Comparison of ENCODE assay signal across 8 mouse cellular contexts in the genomic region with DNA sequence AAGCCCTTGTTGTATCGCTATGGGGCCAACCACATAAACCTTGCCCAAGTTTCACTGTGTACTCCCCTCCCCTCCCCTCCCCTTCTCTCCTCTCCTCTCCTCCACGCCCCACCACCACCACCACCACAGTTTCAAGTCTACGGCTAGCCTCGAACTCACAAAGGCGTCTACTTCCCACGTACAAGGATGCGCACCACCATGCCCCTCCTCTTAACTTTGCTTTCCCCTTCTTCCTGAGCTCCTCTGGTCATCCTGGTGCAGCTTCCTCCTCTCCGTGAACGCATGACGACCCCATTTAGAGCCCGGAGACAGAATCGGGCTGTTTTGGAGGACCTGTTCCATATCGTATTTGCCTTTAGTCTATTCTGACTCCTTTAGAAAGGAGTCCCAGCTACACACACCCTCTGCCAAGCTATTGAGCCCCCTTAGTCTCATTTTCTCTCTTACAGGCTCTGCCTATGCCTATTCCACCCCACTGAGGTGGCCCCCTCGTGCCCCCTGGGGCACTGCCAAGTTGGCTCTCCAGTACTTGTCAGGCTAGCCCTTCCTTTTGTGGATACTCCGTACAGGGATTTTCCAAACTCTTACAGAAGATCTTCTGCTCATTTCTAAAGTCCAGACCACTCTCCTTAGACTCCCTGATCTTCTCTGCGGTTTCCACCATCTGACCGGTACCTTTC. TPM values are rescaled to one million over a fixed set of nuclear protein-coding genes. Genes with fewer than 3 reads are reported as not detected.
DNase-seq lines count a peak whose midpoint lies in the region; ATAC-seq and TF ChIP-seq lines count a peak whose summit lies in the region.

No protein-coding gene starts in this region.

- peak overlapping the region; percentile 59; the same call in 1 of the 2 replicates for H3K4me3 ChIP-seq in lung, postnatal 0 days (ENCODE audit: low read depth, low read length)
- 0 out of 2 replicates have a peak overlapping the region, but pooled peaks have one; percentile 58 for H3K4me3 ChIP-seq in intestine, embryonic 14.5 days (ENCODE audit: low read depth, low read length)

- WGBS in lung, postnatal 0 days = 15% methylated on average over 17 of the region's 17 CpGs
- 14% methylated on average over 17 of the region's 17 CpGs for WGBS in intestine, embryonic 14.5 days

- no peak overlapping the region for H3K9ac ChIP-seq in lung, postnatal 0 days (replicated peaks; ENCODE audit: low read depth)
- no peak overlapping the region for H3K9ac ChIP-seq in intestine, embryonic 14.5 days (ENCODE audit: low read length)

- H3K4me2 ChIP-seq in lung, postnatal 0 days (replicated peaks; ENCODE audit: low read depth, low read length) = peak overlapping the region; percentile 72; the same call in 1 of the 2 replicates
- H3K4me2 ChIP-seq in intestine, embryonic 14.5 days (ENCODE audit: low read length) = peak overlapping the region; percentile 78

- no peak for TF ChIP-seq EP300 in lung, postnatal 0 days (IDR thresholded peaks at IDR 0.05)

- no peak overlapping the region for H3K27ac ChIP-seq in lung, postnatal 0 days (ENCODE audit: low read length)
- H3K27ac ChIP-seq in intestine, embryonic 14.5 days (ENCODE audit: low read depth) = no peak overlapping the region

- H3K9me3 ChIP-seq in lung, postnatal 0 days (ENCODE audit: low read length) = no peaks in the 10 kb centered on the region
- H3K9me3 ChIP-seq in intestine, embryonic 14.5 days (ENCODE audit: control insufficient read depth, low read length) = no peaks in the 10 kb centered on the region

- ATAC-seq in lung, postnatal 0 days = no peak
- ATAC-seq in intestine, embryonic 14.5 days (replicated peaks; ENCODE audit: low FRiP score, low TSS enrichment, low read depth) = no peak

- H3K4me1 ChIP-seq in lung, postnatal 0 days (ENCODE audit: insufficient read depth, low read depth, low read length) = peaks cover 36% of the 10 kb centered on the region
- H3K4me1 ChIP-seq in intestine, embryonic 14.5 days (replicated peaks; ENCODE audit: control insufficient read depth, insufficient read depth, low read length) = peaks cover 27% of the 10 kb centered on the region

- peak; percentile 38 for DNase-seq in cerebellum, adult 11 months
- no peak for DNase-seq in cerebellum, postnatal 36 days
- DNase-seq in lung, postnatal 0 days (ENCODE audit: low spot score) = no peak
- no peak for DNase-seq in lung, postnatal 36 days
- peak; percentile 52 for DNase-seq in intestine, embryonic 14.5 days (ENCODE audit: low spot score)
- DNase-seq in splenic B cell, adult 2 months (ENCODE audit: low read depth, low spot score) = peak; percentile 36
- DNase-seq in Muller cell, postnatal 12 days (ENCODE audit: inconsistent ontology term) = no peak
- DNase-seq in thymus, postnatal 14 days = no peak

- no peak for TF ChIP-seq CTCF in lung, postnatal 0 days (IDR thresholded peaks at IDR 0.05)

- H3K27me3 ChIP-seq in lung, postnatal 0 days (replicated peaks; ENCODE audit: insufficient read depth, low read length) = peaks cover 31% of the 10 kb centered on the region
- peaks cover 46% of the 10 kb centered on the region for H3K27me3 ChIP-seq in intestine, embryonic 14.5 days (replicated peaks; ENCODE audit: control insufficient read depth, insufficient read depth, low read length)
- H3K27me3 ChIP-seq in splenic B cell, adult 2 months (ENCODE audit: control insufficient read depth, insufficient read depth, low read length, poor library complexity, severe bottlenecking) = no peaks in the 10 kb centered on the region

- H3K36me3 ChIP-seq in lung, postnatal 0 days (ENCODE audit: insufficient read depth, low read length) = no peaks in the 10 kb centered on the region
- peaks cover 8% of the 10 kb centered on the region; the same call in 1 of the 2 replicates for H3K36me3 ChIP-seq in intestine, embryonic 14.5 days (ENCODE audit: control insufficient read depth, insufficient read depth, low read length)
- no peaks in the 10 kb centered on the region for H3K36me3 ChIP-seq in splenic B cell, adult 2 months (ENCODE audit: control insufficient read depth, insufficient read depth, low read length, poor library complexity, severe bottlenecking)

RNA-seq across cellular contexts. Expression of a gene that starts 2.0 kb away (rescaled TPM):
- polyA plus RNA-seq in lung, postnatal 0 days (2015; fragmentation: Nextera tagmentation; extraction: Ambion mirVana) = 9.9 and 13.4 TPM in 2 replicates
- 13.0 and 14.5 TPM in 2 replicates for polyA plus RNA-seq in intestine, embryonic 14.5 days (2014; fragmentation: Nextera tagmentation; extraction: Ambion mirVana)

RNA-seq across cellular contexts. Expression of a gene that starts 7.3 kb away (rescaled TPM):
- polyA plus RNA-seq in lung, postnatal 0 days (2015; fragmentation: Nextera tagmentation; extraction: Ambion mirVana) = 19.7 and 22.0 TPM in 2 replicates
- 29.9 and 32.2 TPM in 2 replicates for polyA plus RNA-seq in intestine, embryonic 14.5 days (2014; fragmentation: Nextera tagmentation; extraction: Ambion mirVana)

RNA-seq across cellular contexts. Expression of a gene that starts 19.7 kb away (rescaled TPM):
- 11.3 and 14.8 TPM in 2 replicates for polyA plus RNA-seq in lung, postnatal 0 days (2015; fragmentation: Nextera tagmentation; extraction: Ambion mirVana)
- polyA plus RNA-seq in intestine, embryonic 14.5 days (2014; fragmentation: Nextera tagmentation; extraction: Ambion mirVana) = 27.9 and 31.5 TPM in 2 replicates

RNA-seq across cellular contexts. Expression of a gene that starts 22.3 kb away (rescaled TPM):
- 3.6 and 4.3 TPM in 2 replicates for polyA plus RNA-seq in lung, postnatal 0 days (2015; fragmentation: Nextera tagmentation; extraction: Ambion mirVana)
- 1.6 and 2.0 TPM in 2 replicates for polyA plus RNA-seq in intestine, embryonic 14.5 days (2014; fragmentation: Nextera tagmentation; extraction: Ambion mirVana)

Comparison
In these comparisons a context has a peak if more than half of its experiments do, and no peak if none do; other contexts are left out.
1. DNase-seq: peak in cerebellum, adult 11 months (single experiment), intestine, embryonic 14.5 days (single experiment) and splenic B cell, adult 2 months (single experiment); none in cerebellum, postnatal 36 days (0 of 2), lung, postnatal 0 days (single experiment), lung, postnatal 36 days (single experiment), Muller cell, postnatal 12 days (single experiment) and thymus, postnatal 14 days (single experiment).